Comparison of ENCODE assay signal across 16 mouse cellular contexts in the genomic region with DNA sequence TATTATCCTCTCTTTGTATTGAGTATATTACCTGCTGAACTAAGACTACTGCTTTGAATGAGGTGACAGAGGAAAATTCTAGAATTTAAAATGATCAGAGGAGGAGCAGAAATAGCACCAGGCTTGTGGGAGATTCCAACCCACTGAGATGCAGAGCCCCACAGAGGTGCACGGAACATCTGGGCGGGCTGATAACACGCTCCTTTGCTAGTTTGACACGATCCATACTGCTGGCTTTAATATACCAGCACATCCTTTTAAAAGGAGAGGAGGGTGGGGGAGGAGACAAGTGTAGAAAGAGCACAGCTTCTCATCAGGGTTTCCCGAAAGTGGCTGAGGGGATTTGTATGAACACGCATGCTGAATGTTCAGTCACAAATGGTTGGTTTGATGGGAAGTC.
"Had no signal": no experiment of that assay in that cellular context is flagged by ENCODE, and none has a peak within 500 bp of the region (broad histone marks: within the 10 kb centered on the region; RNA-seq: fewer than 3 reads in every experiment).

No protein-coding gene starts in this region.

- H3K27me3 ChIP-seq: neural tube, embryonic 12.5 days; neural tube, embryonic 13.5 days; stomach, embryonic 15.5 days had no signal

- H3K4me1 ChIP-seq: stomach, embryonic 15.5 days had no signal

- H3K36me3 ChIP-seq: neural tube, embryonic 12.5 days; neural tube, embryonic 13.5 days; stomach, embryonic 15.5 days had no signal

- DNase-seq: retina, postnatal 1 day; right cerebral cortex, adult 18-20 months; right cerebral cortex, postnatal 14 days; right cerebral cortex, postnatal 25 days; right cerebral cortex, postnatal 4 days; spleen, adult 18-20 months; thymus, adult 18-20 months; thymus, adult 2 months; thymus, postnatal 14 days; thymus, postnatal 25 days; thymus, postnatal 36 days; thymus, postnatal 4 days had no signal

- H3K9ac ChIP-seq: neural tube, embryonic 12.5 days; neural tube, embryonic 13.5 days; stomach, embryonic 15.5 days had no signal

- H3K27ac ChIP-seq: neural tube, embryonic 12.5 days; neural tube, embryonic 13.5 days; stomach, embryonic 15.5 days; stomach, postnatal 0 days had no signal

- H3K4me2 ChIP-seq: neural tube, embryonic 12.5 days; neural tube, embryonic 13.5 days; stomach, embryonic 15.5 days had no signal

- H3K9me3 ChIP-seq: neural tube, embryonic 12.5 days; neural tube, embryonic 13.5 days; stomach, embryonic 15.5 days had no signal

- H3K4me3 ChIP-seq: neural tube, embryonic 12.5 days; neural tube, embryonic 13.5 days; stomach, embryonic 15.5 days had no signal
